Mouse (Mus musculus) v-Abl transformed pro-B cells (cell line): ENCODE results near the gene Sparcl1.

Experiments used
- in situ Hi-C, 2 experiments: fragments of 400-800 bp; cut with MboI; formaldehyde crosslinking; loops; one replicate each; pipeline ENCODE4 v1.15.1; 2025; ENCODE audit not compliant: unreplicated experiment in 2 of 2

Sparcl1 gene

GRCm38 (mm10) chr5:104036686-104037085 is 76.8 kb downstream of the Sparcl1 start:
- in situ Hi-C loops, result loop anchor here (5.0 to 25.0 kb wide), 3 partner anchors 34 to 1301 kb away; no protein-coding TSS in a partner anchor

- in situ Hi-C loops, result loop anchor here (5.0 to 25.0 kb wide), 3 partner anchors 34 to 1301 kb away; no protein-coding TSS in a partner anchor
Measured at GRCm38 (mm10) chr5:104035824-104036223, 77.7 kb downstream of the Sparcl1 start.

- in situ Hi-C loops, result loop anchor here (5.0 to 25.0 kb wide), 3 partner anchors 33 to 1302 kb away; no protein-coding TSS in a partner anchor
Measured at GRCm38 (mm10) chr5:104035066-104035465, 78.5 kb downstream of the Sparcl1 start.

- in situ Hi-C loops, result loop anchor here in 1 of 2 experiments (25.0 kb wide), 1 partner anchor 1305 kb away; no protein-coding TSS in a partner anchor
Measured at GRCm38 (mm10) chr5:104032434-104033097, 81.0 kb downstream of the Sparcl1 start.
